Mouse (Mus musculus) C2C12 (cell line): Measurements from ENCODE around the gene Clstn2. TPM values are rescaled to one million over a fixed set of nuclear protein-coding genes. Genes with fewer than 3 reads are reported as not detected.

ENCODE experiments used
- H3K27me3 ChIP-seq: one replicate; pipeline ENCODE4 v1.6.1; 2011; ENCODE audit not compliant: control insufficient read depth, insufficient read depth, insufficient read length
- H3K36me3 ChIP-seq: one replicate; pipeline ENCODE4 v1.6.1; 2011; ENCODE audit not compliant: control insufficient read depth, insufficient read depth
- H3K4me3 ChIP-seq: one replicate; pipeline ENCODE4 v1.5.1; 2011; ENCODE audit warnings: mild to moderate bottlenecking, control low read depth; ENCODE audit not compliant: poor library complexity, insufficient read depth, severe bottlenecking
- H3K79me2 ChIP-seq: one replicate; pipeline ENCODE4 v1.6.1; 2011; ENCODE audit not compliant: control insufficient read depth, insufficient read depth
- H3K79me3 ChIP-seq: one replicate; pipeline ENCODE4 v1.6.1; 2011; ENCODE audit warnings: low read depth, control low read depth
- H3ac ChIP-seq: one replicate; pipeline ENCODE3; 2011; ENCODE audit warnings: low read depth; ENCODE audit not compliant: control insufficient read depth, insufficient read length
- CEBPB ChIP-seq: IDR thresholded peaks from one replicate; pipeline ENCODE4 v1.6.1; 2011; ENCODE audit warnings: low read depth, mild to moderate bottlenecking, control low read depth, moderate library complexity
- CTCF ChIP-seq: IDR thresholded peaks from one replicate; pipeline ENCODE4 v1.5.1; 2011; ENCODE audit not compliant: control insufficient read depth, insufficient read depth, insufficient read length
- FOSL1 ChIP-seq: IDR thresholded peaks from one replicate; pipeline ENCODE4 v1.8.0; 2011; ENCODE audit warnings: mild to moderate bottlenecking, low read length; ENCODE audit not compliant: poor library complexity, insufficient read depth, severe bottlenecking
- MAX ChIP-seq: IDR thresholded peaks from one replicate; pipeline ENCODE4 v1.6.1; 2011; ENCODE audit warnings: mild to moderate bottlenecking, control low read depth
- MYOD1 ChIP-seq: IDR thresholded peaks from one replicate; pipeline ENCODE4 v1.6.1; 2011; ENCODE audit warnings: low read depth; ENCODE audit not compliant: control insufficient read depth, insufficient read length
- MYOG ChIP-seq: IDR thresholded peaks from one replicate; pipeline ENCODE4 v1.6.1; 2011; ENCODE audit not compliant: control insufficient read depth, insufficient read length; ENCODE audit errors: extremely low read depth
- USF1 ChIP-seq: IDR thresholded peaks from one replicate; pipeline ENCODE4 v1.6.1; 2011; ENCODE audit warnings: low read depth, mild to moderate bottlenecking, control low read depth, moderate library complexity
- polyA plus RNA-seq: library from polyadenylated mRNA; unstranded; fragments of >200 nt; fragmentation: generic; extraction: Trizol; gene quantifications from one replicate; pipeline ENCODE4 v1.2.1, GENCODE M21; 2012; ENCODE audit warnings: missing spikeins

The Clstn2 gene
- polyA plus RNA-seq, 1 experiment, result 0.01 TPM

DNA sequence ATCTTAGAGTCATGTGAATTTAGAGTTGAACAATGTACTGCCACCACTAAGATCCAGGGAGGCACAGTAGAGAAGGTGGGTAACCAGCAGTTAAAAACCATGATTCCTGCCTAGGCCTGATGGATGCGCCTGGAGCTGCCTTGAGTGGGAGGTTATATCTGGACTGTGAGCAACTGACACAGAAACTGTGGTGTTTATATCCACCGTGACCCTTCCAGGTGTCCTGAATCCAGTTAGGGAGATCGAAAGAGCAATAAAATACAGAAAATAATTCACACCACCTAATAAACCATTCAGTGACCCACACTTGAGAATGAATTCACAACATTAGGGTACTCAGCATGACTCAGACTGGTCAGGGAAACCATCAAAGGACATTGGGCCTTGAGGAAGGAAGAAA, 141.6 kb downstream of the Clstn2 start:
- no peaks in the 10 kb centered on the region for H3K36me3 ChIP-seq
- H3K27me3 ChIP-seq, result no peaks in the 10 kb centered on the region
- H3K79me2 ChIP-seq, result no peaks in the 10 kb centered on the region
- no peak overlapping the region for H3ac ChIP-seq
- TF ChIP-seq FOSL1, result no peak
- no peak for TF ChIP-seq CTCF
- no peak for TF ChIP-seq USF1
- no peaks in the 10 kb centered on the region for H3K79me3 ChIP-seq
- H3K4me3 ChIP-seq, result no peak overlapping the region

DNA sequence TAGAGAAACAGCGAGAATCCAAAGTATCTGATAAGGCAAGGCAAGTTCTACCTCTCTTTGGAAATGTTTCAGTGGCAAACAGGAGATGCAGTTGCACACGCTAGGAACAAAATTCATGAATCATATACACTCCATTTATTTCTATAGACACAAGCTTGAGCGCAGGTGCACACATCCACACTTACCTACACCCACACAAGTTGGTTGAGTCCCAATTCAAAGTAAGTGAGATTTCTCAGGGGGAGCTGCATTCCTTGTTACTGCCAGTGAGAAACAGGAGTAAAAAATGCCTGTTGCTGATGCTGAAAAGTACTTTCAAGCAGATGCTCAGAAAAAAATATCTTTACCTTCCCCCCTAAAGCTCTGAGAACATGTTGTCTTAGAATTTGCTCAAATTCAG, 149.6 kb downstream of the Clstn2 start:
- Histone ChIP-seq H3ac (no peak overlapping the region), H3K36me3 (no peaks in the 10 kb centered on the region), H3K27me3 (no peaks in the 10 kb centered on the region), H3K4me3 (no peak overlapping the region), H3K79me3 (no peaks in the 10 kb centered on the region), H3K79me2 (no peaks in the 10 kb centered on the region)
- no peak for TF ChIP-seq MYOD1
- no peak for TF ChIP-seq CTCF
- TF ChIP-seq USF1, result no peak
- no peak for TF ChIP-seq MYOG
- no peak for TF ChIP-seq MAX
- no peak for TF ChIP-seq FOSL1
- no peak for TF ChIP-seq CEBPB

DNA sequence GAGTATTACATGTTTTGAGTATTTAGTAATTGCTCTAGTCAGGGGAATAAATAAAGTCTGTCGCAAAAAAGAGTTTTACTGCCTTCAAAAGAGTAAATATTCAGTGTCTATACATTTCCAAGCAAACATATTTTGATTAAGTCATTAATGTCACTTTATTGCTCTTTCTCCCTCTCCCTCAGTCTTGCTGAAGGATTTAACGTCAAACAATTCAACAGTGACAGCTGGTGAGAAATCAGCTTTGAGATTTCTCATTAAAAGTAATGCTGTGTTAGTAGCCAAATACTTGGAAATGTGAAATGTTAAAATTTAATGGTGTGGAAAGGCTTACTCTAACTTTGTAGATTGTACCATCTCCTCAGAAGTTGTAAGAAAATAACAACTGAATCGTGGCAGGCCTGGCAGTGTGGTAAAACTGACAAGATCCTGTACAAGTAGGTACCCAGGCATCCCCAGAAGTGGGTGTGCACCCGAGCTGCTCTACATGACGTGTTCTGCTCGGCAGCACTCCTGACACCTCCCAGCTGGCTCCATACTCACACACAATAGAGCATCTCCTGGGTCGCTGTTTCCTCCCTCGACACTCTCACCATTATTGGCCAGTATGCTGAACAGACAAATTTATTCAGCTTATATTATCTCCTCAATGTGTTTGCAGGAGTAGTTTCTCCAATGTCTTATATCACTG, 165.8 kb downstream of the Clstn2 start:
- H3K79me2 ChIP-seq, result no peaks in the 10 kb centered on the region
- no peak overlapping the region for H3ac ChIP-seq
- H3K36me3 ChIP-seq, result no peaks in the 10 kb centered on the region
- H3K27me3 ChIP-seq, result no peaks in the 10 kb centered on the region
- no peaks in the 10 kb centered on the region for H3K79me3 ChIP-seq
- H3K4me3 ChIP-seq, result no peak overlapping the region
- TF ChIP-seq USF1 (no peak), MYOG (no peak), FOSL1 (no peak), CTCF (no peak), MAX (no peak), CEBPB (no peak), MYOD1 (no peak)

DNA sequence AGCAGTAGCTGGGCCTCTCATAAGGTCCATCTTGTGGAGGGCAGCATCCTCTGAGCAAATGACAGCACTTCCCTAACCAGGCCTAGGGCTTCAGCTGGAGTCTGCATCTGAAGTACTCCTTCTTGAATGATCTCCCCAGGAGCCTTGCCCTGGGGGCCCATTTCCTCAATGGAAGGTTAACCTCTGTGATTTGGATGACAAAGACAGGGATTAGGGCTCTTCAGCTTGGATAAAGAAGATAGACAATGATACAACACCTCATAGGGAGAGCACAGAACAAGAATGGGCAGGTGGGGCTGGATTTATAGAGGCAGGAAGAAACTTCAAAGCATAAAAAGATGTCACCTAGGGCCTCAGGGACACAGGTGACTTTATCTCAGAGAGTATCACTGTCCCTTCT, 180.1 kb downstream of the Clstn2 start:
- no peaks in the 10 kb centered on the region for H3K36me3 ChIP-seq
- no peaks in the 10 kb centered on the region for H3K27me3 ChIP-seq
- H3K79me2 ChIP-seq, result no peaks in the 10 kb centered on the region
- no peak overlapping the region for H3ac ChIP-seq
- H3K4me3 ChIP-seq, result no peak overlapping the region
- no peaks in the 10 kb centered on the region for H3K79me3 ChIP-seq
- no peak for TF ChIP-seq CTCF
- TF ChIP-seq FOSL1, result no peak
- no peak for TF ChIP-seq MAX
- TF ChIP-seq MYOG, result no peak
- TF ChIP-seq USF1, result no peak
- no peak for TF ChIP-seq CEBPB
- TF ChIP-seq MYOD1, result no peak

DNA sequence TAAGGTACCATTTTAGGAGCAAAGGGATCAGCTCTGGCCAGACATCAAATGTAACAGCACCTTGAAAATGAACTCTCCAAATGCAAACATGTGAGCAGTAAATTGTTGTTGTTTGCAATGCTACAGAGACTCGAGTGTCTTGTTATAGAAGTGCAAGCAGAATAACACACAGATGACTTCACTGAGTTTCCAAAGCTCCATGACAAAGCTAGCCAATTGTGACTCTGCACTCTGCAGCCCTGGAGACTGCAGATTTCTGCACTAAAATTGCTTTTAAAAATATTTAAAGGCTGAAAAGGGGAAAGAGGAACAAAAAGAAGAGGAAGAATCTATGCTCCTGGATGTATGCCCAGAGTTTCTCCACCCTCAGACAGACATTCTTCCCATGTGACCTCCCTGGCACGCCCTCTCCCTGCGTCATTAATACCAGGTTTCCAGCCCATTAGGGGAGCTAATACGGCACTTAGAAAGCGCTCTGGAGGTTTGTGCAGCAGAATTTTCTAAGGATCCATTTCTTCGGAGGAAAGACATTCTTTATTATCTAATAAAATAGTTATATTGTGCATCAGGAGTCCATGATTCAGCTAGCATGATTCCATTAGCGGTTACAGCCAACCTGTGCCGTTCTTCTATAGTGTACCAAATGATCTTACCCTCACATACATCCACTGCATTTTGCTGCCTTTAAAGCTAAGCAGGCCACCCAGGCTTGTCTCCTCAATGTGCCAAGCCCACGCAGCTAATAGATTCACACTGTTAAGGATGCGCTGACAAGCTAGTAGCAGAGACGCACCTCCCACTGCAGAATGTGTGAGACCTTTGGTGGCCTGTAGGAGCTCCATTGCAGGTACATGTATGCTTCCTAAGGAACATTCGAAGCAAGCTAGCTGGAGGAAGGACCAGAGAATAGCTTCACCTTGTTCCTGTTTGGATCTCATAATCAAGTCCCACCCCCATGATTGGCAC, 184.8 kb downstream of the Clstn2 start:
- Histone ChIP-seq H3K27me3 (no peaks in the 10 kb centered on the region), H3K36me3 (no peaks in the 10 kb centered on the region), H3K79me2 (no peaks in the 10 kb centered on the region), H3ac (no peak overlapping the region), H3K4me3 (no peak overlapping the region), H3K79me3 (no peaks in the 10 kb centered on the region)
- no peak for TF ChIP-seq MYOG
- TF ChIP-seq CTCF, result no peak
- no peak for TF ChIP-seq FOSL1
- TF ChIP-seq MYOD1, result no peak

DNA sequence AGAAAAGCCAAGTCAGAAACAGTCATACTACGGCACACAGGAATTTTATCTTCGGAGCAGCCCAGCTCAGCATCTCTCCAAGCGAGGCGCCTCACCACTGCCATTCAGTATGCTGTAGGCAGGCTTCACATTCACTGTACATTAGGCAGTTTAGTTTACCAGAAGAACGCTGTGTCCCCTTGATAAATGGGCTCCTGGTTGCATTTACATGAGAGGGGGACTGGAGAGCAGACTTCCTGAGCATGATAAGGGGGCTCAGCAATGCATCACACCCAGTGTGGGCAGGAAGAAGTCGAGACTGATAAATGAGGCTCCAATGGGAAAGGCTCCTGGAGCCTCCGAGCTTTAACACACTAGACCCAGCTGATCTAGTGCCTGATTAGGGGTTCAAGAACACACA, 190.9 kb downstream of the Clstn2 start:
- H3K79me3 ChIP-seq, result no peaks in the 10 kb centered on the region
- no peak overlapping the region for H3K4me3 ChIP-seq
- no peaks in the 10 kb centered on the region for H3K36me3 ChIP-seq
- TF ChIP-seq CEBPB (no peak), MYOD1 (no peak), CTCF (no peak), MAX (no peak), MYOG (no peak), USF1 (no peak), FOSL1 (no peak)
- H3ac ChIP-seq, result no peak overlapping the region
- H3K79me2 ChIP-seq, result no peaks in the 10 kb centered on the region
- H3K27me3 ChIP-seq, result no peaks in the 10 kb centered on the region
